Mouse (Mus musculus) G1E (cell line): Measurements from ENCODE around the gene Celf5. TPM values are rescaled to one million over a fixed set of nuclear protein-coding genes. Genes with fewer than 3 reads are reported as not detected.
A peak's percentile ranks its signal among the peaks of the same experiment; 100 is the strongest.

ENCODE experiments used
- ATAC-seq: 2 replicates; pipeline ENCODE4 v1.8.0; 2016; ENCODE audit warnings: mild to moderate bottlenecking; ENCODE audit not compliant: insufficient number of reproducible peaks, poor library complexity, low FRiP score, severe bottlenecking; ENCODE audit errors: extremely low read depth
- DNase-seq: peaks from one replicate; pipeline ENCODE4 v3.0.0; 2012; ENCODE audit warnings: low spot score
- H3K27me3 ChIP-seq: 2 replicates; pipeline ENCODE4 v1.6.1; 2012; ENCODE audit warnings: mild to moderate bottlenecking, low read length, inconsistent platforms; ENCODE audit not compliant: insufficient read depth
- H3K36me3 ChIP-seq: replicated peaks from 2 replicates; pipeline ENCODE3; 2012; ENCODE audit warnings: mild to moderate bottlenecking, inconsistent platforms
- H3K4me1 ChIP-seq: 2 replicates; pipeline ENCODE4 v1.6.1; 2012; ENCODE audit warnings: low read depth, low read length, inconsistent platforms, mixed read lengths; ENCODE audit not compliant: insufficient read depth
- H3K4me3 ChIP-seq: 2 replicates; pipeline ENCODE4 v1.5.1; 2012; ENCODE audit warnings: low read depth, mild to moderate bottlenecking, inconsistent platforms, low read length, moderate library complexity, mixed read lengths
- H3K9me3 ChIP-seq: replicated peaks from 2 replicates; pipeline ENCODE4 v1.6.1; 2012; ENCODE audit warnings: inconsistent platforms
- CTCF ChIP-seq: IDR thresholded peaks from 2 replicates; pipeline ENCODE4 v1.5.1; 2012; ENCODE audit warnings: low read depth, low read length, inconsistent platforms, mixed read lengths
- GATA1 ChIP-seq: IDR thresholded peaks from 2 replicates; pipeline ENCODE4 v1.6.1; 2012; ENCODE audit warnings: borderline replicate concordance, low read length, inconsistent platforms, mixed read lengths
- GATA2 ChIP-seq: IDR thresholded peaks from 2 replicates; pipeline ENCODE4 v1.6.1; 2012; ENCODE audit warnings: low read depth, low read length, inconsistent platforms, borderline replicate concordance
- POLR2AphosphoS5 ChIP-seq: IDR thresholded peaks from 2 replicates; pipeline ENCODE4 v1.6.1; 2012; ENCODE audit warnings: low read depth, low read length, inconsistent platforms; ENCODE audit not compliant: insufficient replicate concordance
- TAL1 ChIP-seq: conservative IDR thresholded peaks from 2 replicates; pipeline ENCODE4 v1.6.1; 2012; ENCODE audit warnings: low read depth, low read length, inconsistent platforms, mixed read lengths
- polyA plus RNA-seq: library from polyadenylated mRNA; stranded (reverse); fragments of >175 nt; gene quantifications from 2 replicates; pipeline ENCODE4 v1.2.3, GENCODE M21; 2012
- total RNA-seq, 2 experiments: library from RNA; stranded (forward) in 1 of 2; stranded (reverse) in 1 of 2; fragments of 200-1000 nt in 1 of 2; fragments of >200 nt in 1 of 2; fragmentation: Nextera tagmentation in 1 of 2; gene quantifications; 2 replicates each; pipeline ENCODE4 v1.2.3; 2014 to 2017

Gene Celf5
- total and polyA plus RNA-seq, 3 experiments = 0.05 TPM; not detected in 1

DNA sequence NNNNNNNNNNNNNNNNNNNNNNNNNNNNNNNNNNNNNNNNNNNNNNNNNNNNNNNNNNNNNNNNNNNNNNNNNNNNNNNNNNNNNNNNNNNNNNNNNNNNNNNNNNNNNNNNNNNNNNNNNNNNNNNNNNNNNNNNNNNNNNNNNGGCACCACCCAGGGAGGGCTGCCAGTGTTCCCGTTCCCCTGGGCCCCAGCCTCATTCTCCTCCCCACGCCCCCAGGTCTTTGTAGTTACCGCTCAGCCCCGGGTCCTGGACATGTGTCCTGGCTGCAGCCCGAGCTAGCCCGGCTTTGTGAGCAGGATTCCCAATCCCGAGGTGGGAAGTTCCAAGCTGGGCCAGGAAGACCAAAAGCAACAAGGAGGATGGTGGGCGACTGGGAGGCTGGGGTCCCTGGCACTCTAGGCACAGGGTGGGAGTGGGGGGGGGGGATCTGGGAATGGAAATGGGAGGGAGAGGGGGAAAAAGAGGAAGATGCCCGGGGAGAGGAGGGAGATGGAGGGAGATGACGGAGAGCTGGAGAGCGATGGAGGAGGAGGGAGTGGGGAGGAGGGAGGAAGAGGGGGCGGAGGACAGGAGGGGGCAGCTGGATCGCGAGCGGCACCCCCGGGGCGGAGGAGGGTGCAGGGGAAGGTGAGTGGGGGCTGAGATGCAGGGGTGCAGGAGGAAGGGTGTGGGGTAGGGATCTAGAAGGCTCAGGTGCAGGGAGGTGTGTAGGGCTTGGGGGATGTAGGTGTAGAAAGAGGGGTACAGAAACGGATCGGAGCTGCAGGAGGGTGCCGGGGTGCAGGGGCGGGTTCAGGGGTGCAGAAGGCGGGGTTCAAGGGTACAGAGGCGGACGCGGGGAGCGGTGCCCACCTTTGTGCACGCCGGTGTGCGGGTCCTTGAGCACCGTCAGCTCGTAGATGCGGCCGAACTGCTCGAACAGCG, 640 bp downstream of the Celf5 start:
- Histone ChIP-seq H3K4me3 (peak overlapping the region; percentile 68; the same call in 1 of the 2 replicates), H3K9me3 (no peaks in the 10 kb centered on the region), H3K36me3 (peaks cover 20% of the 10 kb centered on the region), H3K4me1 (peaks cover 32% of the 10 kb centered on the region), H3K27me3 (peaks cover 39% of the 10 kb centered on the region)
- ATAC-seq = no peak
- TF ChIP-seq POLR2AphosphoS5 (no peak), GATA2 (no peak), TAL1 (no peak), CTCF (no peak), GATA1 (no peak)
- no peak for DNase-seq

- DNase-seq (no peak), ATAC-seq (no peak)
- H3K36me3 ChIP-seq = no peaks in the 10 kb centered on the region
- TF ChIP-seq TAL1 (no peak), POLR2AphosphoS5 (no peak), CTCF (no peak), GATA1 (no peak), GATA2 (no peak)
- H3K27me3 ChIP-seq = peaks cover 63% of the 10 kb centered on the region
- H3K9me3 ChIP-seq = no peaks in the 10 kb centered on the region
- H3K4me3 ChIP-seq = no peak overlapping the region
- H3K4me1 ChIP-seq = peaks cover 7% of the 10 kb centered on the region
Observed at GRCm38 (mm10) chr10:81474461-81474860, 8.0 kb downstream of the Celf5 start.

DNA sequence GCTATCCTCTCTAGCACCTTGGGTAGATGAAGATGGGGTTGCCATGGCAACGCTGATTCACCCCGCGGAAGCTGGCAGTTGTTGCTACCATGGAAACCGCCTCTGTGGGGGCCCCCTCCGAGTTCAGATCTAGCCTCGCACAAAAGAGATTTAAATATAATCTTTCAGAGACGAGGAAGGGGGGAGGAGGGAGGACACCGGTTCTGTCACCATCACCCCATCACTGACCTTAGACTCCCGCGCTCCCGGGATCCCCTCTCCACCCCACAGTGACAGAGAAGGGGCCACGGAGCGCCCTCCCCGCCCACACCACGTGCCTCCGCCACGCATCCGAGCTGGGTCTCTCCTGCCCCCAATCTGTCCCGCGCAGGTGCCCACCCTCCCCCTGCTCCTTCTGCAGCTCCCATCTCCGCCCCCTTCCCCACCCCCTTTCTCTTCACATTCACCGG, 9.5 kb downstream of the Celf5 start:
- H3K4me1 ChIP-seq = peaks cover 7% of the 10 kb centered on the region
- no peaks in the 10 kb centered on the region for H3K9me3 ChIP-seq
- ATAC-seq = no peak
- no peaks in the 10 kb centered on the region for H3K36me3 ChIP-seq
- peaks cover 74% of the 10 kb centered on the region for H3K27me3 ChIP-seq
- DNase-seq = no peak
- no peak for TF ChIP-seq TAL1
- TF ChIP-seq GATA2 = no peak
- no peak for TF ChIP-seq POLR2AphosphoS5
- TF ChIP-seq GATA1 = no peak
- no peak for TF ChIP-seq CTCF
- H3K4me3 ChIP-seq = no peak overlapping the region

- DNase-seq = no peak
- ATAC-seq = no peak
- no peak for TF ChIP-seq GATA1
- TF ChIP-seq CTCF = no peak
- no peak for TF ChIP-seq POLR2AphosphoS5
- no peak for TF ChIP-seq TAL1
- TF ChIP-seq GATA2 = no peak
- Histone ChIP-seq H3K36me3 (no peaks in the 10 kb centered on the region), H3K27me3 (peaks cover 77% of the 10 kb centered on the region), H3K4me1 (peaks cover 11% of the 10 kb centered on the region), H3K4me3 (no peak overlapping the region), H3K9me3 (no peaks in the 10 kb centered on the region)
Observed at GRCm38 (mm10) chr10:81472403-81473002, 10.0 kb downstream of the Celf5 start.

GRCm38 (mm10) chr10:81470454-81470853, 12.1 kb downstream of the Celf5 start:
- no peak for ATAC-seq
- Histone ChIP-seq H3K9me3 (no peaks in the 10 kb centered on the region), H3K4me3 (no peak overlapping the region), H3K4me1 (peaks cover 21% of the 10 kb centered on the region), H3K27me3 (peaks cover 75% of the 10 kb centered on the region), H3K36me3 (no peaks in the 10 kb centered on the region)
- DNase-seq = no peak
- TF ChIP-seq GATA1 (no peak), GATA2 (no peak), POLR2AphosphoS5 (no peak), CTCF (no peak), TAL1 (no peak)

DNA sequence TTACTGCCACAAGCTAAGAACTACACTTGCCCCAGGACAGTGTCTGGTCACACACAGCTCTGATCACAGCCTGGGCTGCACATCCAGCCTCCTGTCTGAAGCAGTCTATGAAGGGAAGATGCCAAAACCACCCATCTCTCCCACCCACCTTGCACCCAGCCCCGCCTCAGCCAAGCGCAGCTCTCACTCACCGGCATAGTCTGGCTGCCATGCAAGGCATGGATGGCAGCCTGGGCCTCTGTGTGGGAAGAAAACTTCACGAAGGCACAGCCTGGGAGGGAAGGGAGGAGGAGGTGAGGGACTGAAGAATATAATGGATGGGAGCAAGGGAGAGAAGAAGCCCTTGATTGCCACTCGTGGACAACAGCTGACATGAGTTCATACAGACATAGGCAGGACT, 13.3 kb downstream of the Celf5 start:
- no peak overlapping the region for H3K4me3 ChIP-seq
- no peak for TF ChIP-seq POLR2AphosphoS5
- no peak for TF ChIP-seq TAL1
- TF ChIP-seq CTCF = no peak
- no peak for TF ChIP-seq GATA1
- no peak for TF ChIP-seq GATA2
- H3K36me3 ChIP-seq = no peaks in the 10 kb centered on the region
- ATAC-seq = no peak
- DNase-seq = no peak
- H3K9me3 ChIP-seq = no peaks in the 10 kb centered on the region
- peaks cover 29% of the 10 kb centered on the region for H3K4me1 ChIP-seq
- peaks cover 74% of the 10 kb centered on the region for H3K27me3 ChIP-seq
